In genomic region chr11:99562580-99562979, GRCm38 (mm10) we compare ENCODE assay signal across 26 mouse cellular contexts. TPM values are rescaled to one million over a fixed set of nuclear protein-coding genes. Genes with fewer than 3 reads are reported as not detected.
DNase-seq lines count a peak whose midpoint lies in the region; TF ChIP-seq lines count a peak whose summit lies in the region.
"Had no signal": no experiment of that assay in that cellular context is flagged by ENCODE, and none has a peak within 500 bp of the region (broad histone marks: within the 10 kb centered on the region; RNA-seq: fewer than 3 reads in every experiment).

No protein-coding gene starts in this region.

- TF ChIP-seq RAD21 in CH12.LX (IDR thresholded peaks at IDR 0.05; ENCODE audit: low read depth, low read length) = no peak

- H3K9me3 ChIP-seq in CH12.LX (replicated peaks; ENCODE audit: low read length) = no peaks in the 10 kb centered on the region

- peaks cover 5 to 15% of the 10 kb centered on the region in 2 experiments for H3K4me1 ChIP-seq in CH12.LX (ENCODE audit: control insufficient read depth in 1 of 2, insufficient read depth in 2 of 2)

- no peak overlapping the region for H3K9ac ChIP-seq in CH12.LX (ENCODE audit: insufficient read depth, low read depth)

- peak overlapping the region; percentile 65; the same call in 1 of the 2 replicates for H3K4me2 ChIP-seq in CH12.LX (ENCODE audit: insufficient read depth, low read depth, poor library complexity, severe bottlenecking)

- no peak overlapping the region for H3K27ac ChIP-seq in CH12.LX (ENCODE audit: insufficient read depth, low read depth)

- peak; percentile 39 for DNase-seq in 3T3-L1 (ENCODE audit: low read depth, low spot score)
- DNase-seq in CH12.LX (ENCODE audit: extremely low read depth) = peak; percentile 84
- no peak for DNase-seq in urinary bladder, adult 18-20 months (ENCODE audit: low spot score in 2 of 2)
- DNase-seq in thymus, postnatal 36 days = no peak
- DNase-seq: adrenal gland, adult 2 months; adrenal gland, adult 8-10 months; adrenal gland, postnatal 10 days; adrenal gland, postnatal 14 days; adrenal gland, postnatal 25 days; B cell, adult 2 months; cerebellum, adult 11 months; cerebellum, adult 11-12 months; cerebellum, adult 18-20 months; cerebellum, adult 2 months; cerebellum, adult 8-10 months had no signal

- dilution Hi-C loops in CH12.LX (cut with MboI; ENCODE audit: extremely low pct_ligation_motif_present, extremely low pct_unique_long_range_greater_than_20kb, low sequenced_read_pairs) = no loop called here

- TF ChIP-seq CTCF in CH12.LX (conservative IDR thresholded peaks at IDR 0.05 in 1 of 2, IDR thresholded peaks at IDR 0.05 in 1 of 2; ENCODE audit: low read depth in 2 of 2, low read length in 2 of 2) = no peak

- in situ Hi-C loops in CH12.LX (cut with MboI; ENCODE audit: low pct_ligation_motif_present, low pct_unique_long_range_greater_than_20kb, low sequenced_read_pairs) = no loop called here

- no peak for TF ChIP-seq POLR2A in CH12.LX (IDR thresholded peaks at IDR 0.05; ENCODE audit: low read depth, low read length)

- H3K79me2 ChIP-seq in CH12.LX (replicated peaks; ENCODE audit: control insufficient read depth, extremely low read depth, insufficient read depth, poor library complexity, severe bottlenecking) = no peaks in the 10 kb centered on the region

- peak; percentile 98 for TF ChIP-seq EP300 in CH12.LX (IDR thresholded peaks at IDR 0.05; ENCODE audit: low read length)

- H3K4me3 ChIP-seq in CH12.LX (replicated peaks in 1 of 3; ENCODE audit: low read depth in 2 of 3, low read length in 2 of 3, poor library complexity in 1 of 3) = no peak overlapping the region

- no peaks in the 10 kb centered on the region for H3K36me3 ChIP-seq in CH12.LX (replicated peaks in 1 of 2; ENCODE audit: control insufficient read depth in 1 of 2, insufficient read depth in 1 of 2, low read length in 1 of 2)
- H3K36me3 ChIP-seq: G1E had no signal

- H3K27me3 ChIP-seq in CH12.LX (replicated peaks) = peaks cover 35% of the 10 kb centered on the region
- H3K27me3 ChIP-seq: Patski had no signal

TF ChIP-seq in CH12.LX, 34 proteins besides CTCF, POLR2A, EP300 and RAD21:
- TF ChIP-seq TBP (conservative IDR thresholded peaks at IDR 0.05; ENCODE audit: low read depth, low read length) (no peak), SMC3 (IDR thresholded peaks at IDR 0.05; ENCODE audit: low read depth, low read length) (no peak), NELFE (IDR thresholded peaks at IDR 0.05; ENCODE audit: low read depth, low read length) (no peak), MXI1 (IDR thresholded peaks at IDR 0.05; ENCODE audit: low read depth, low read length) (no peak), MAX (IDR thresholded peaks at IDR 0.05; ENCODE audit: low read length) (no peak), MAZ (IDR thresholded peaks at IDR 0.05; ENCODE audit: low read depth, low read length) (no peak), E2F4 (IDR thresholded peaks at IDR 0.05; ENCODE audit: insufficient replicate concordance, low read depth, low read length) (no peak), MAFK (IDR thresholded peaks at IDR 0.05; ENCODE audit: insufficient replicate concordance, low read length) (peak; percentile 87), IRF4 (IDR thresholded peaks at IDR 0.05; ENCODE audit: low read depth, low read length) (peak; percentile 99), SIN3A (IDR thresholded peaks at IDR 0.05; ENCODE audit: low read length) (no peak), TCF12 (IDR thresholded peaks at IDR 0.05; ENCODE audit: low read depth, low read length) (peak; percentile 79), MEF2A (IDR thresholded peaks at IDR 0.05; ENCODE audit: borderline replicate concordance, low read depth, low read length) (peak; percentile 96), KAT2A (IDR thresholded peaks at IDR 0.05; ENCODE audit: insufficient replicate concordance, low read length) (no peak), POLR2AphosphoS2 (IDR thresholded peaks at IDR 0.05; ENCODE audit: low read depth, low read length) (no peak), JUND (conservative IDR thresholded peaks at IDR 0.05; ENCODE audit: low read depth, low read length) (peak; percentile 96), GABPA (IDR thresholded peaks at IDR 0.05; ENCODE audit: insufficient replicate concordance, low read depth, low read length) (no peak), BHLHE40 (IDR thresholded peaks at IDR 0.05; ENCODE audit: low read depth, low read length) (peak; percentile 86), CHD2 (IDR thresholded peaks at IDR 0.05; ENCODE audit: low read length) (peak; percentile 59; the same call in 1 of the 2 replicates), RCOR1 (conservative IDR thresholded peaks at IDR 0.05; ENCODE audit: low read depth, low read length) (peak; percentile 90; the same call in 1 of the 2 replicates), ETS1 (conservative IDR thresholded peaks at IDR 0.05; ENCODE audit: low read depth, low read length) (peak; percentile 97), PAX5 (IDR thresholded peaks at IDR 0.05; ENCODE audit: low read length) (no peak), USF1 (IDR thresholded peaks at IDR 0.05; ENCODE audit: low read depth, low read length) (no peak), USF2 (conservative IDR thresholded peaks at IDR 0.05; ENCODE audit: low read depth, low read length) (no peak), CHD1 (IDR thresholded peaks at IDR 0.05; ENCODE audit: low read depth, low read length) (no peak), ZKSCAN1 (IDR thresholded peaks at IDR 0.05; ENCODE audit: borderline replicate concordance, low read depth, low read length) (no peak), NRF1 (IDR thresholded peaks at IDR 0.05; ENCODE audit: low read depth, low read length) (no peak), ZNF384 (IDR thresholded peaks at IDR 0.05; ENCODE audit: low read depth, low read length) (no peak; the same call in 1 of the 2 replicates), MYC (IDR thresholded peaks at IDR 0.05; ENCODE audit: low read depth, low read length) (no peak), UBTF (IDR thresholded peaks at IDR 0.05; ENCODE audit: low read depth, low read length) (no peak), ELF1 (IDR thresholded peaks at IDR 0.05; ENCODE audit: low read depth, low read length) (no peak; the same call in 1 of the 2 replicates), ZMIZ1 (IDR thresholded peaks at IDR 0.05; ENCODE audit: low read depth, low read length) (no peak), HCFC1 (IDR thresholded peaks at IDR 0.05; ENCODE audit: low read depth, low read length) (no peak), JUN (IDR thresholded peaks at IDR 0.05; ENCODE audit: insufficient read depth, low read depth, low read length) (peak; percentile 98), ZC3H11A (IDR thresholded peaks at IDR 0.05; ENCODE audit: low read depth, low read length) (no peak)

RNA-seq across cellular contexts. Expression of gene Gm11939, which starts 3.3 kb away (rescaled TPM):
- total RNA-seq in CH12.LX (2012; rRNA removed) (not detected in 2 replicates), CH12.LX (2014; rRNA removed) (not detected in 2 replicates)
- not detected in 2 replicates for polyA plus RNA-seq in CH12.LX (2012; ENCODE audit: insufficient read length, low read depth)
- total RNA-seq: adrenal gland, adult 18-20 months; adrenal gland, adult 2 months; adrenal gland, adult 8-10 months; adrenal gland, postnatal 10 days; adrenal gland, postnatal 14 days; adrenal gland, postnatal 25 days; adrenal gland, postnatal 36 days; adrenal gland, postnatal 4 days; ES-E14; G1E; MEL had no signal
- polyA plus RNA-seq: activated CD4-positive, CD25-positive, alpha-beta regulatory T cell, adult 4 months; adrenal gland, adult 2 months; brain, embryonic 14.5 days; C2C12; CD4-positive, CD25-positive, alpha-beta regulatory T cell, adult 4 months; cerebellum, adult 2 months; G1E; Patski had no signal

RNA-seq across cellular contexts. Expression of gene Krtap3-1, which starts 3.9 kb away (rescaled TPM):
- total RNA-seq in CH12.LX (2012; rRNA removed) = not detected in 2 replicates
- total RNA-seq in CH12.LX (2014; rRNA removed) = not detected in 2 replicates
- not detected in 2 replicates for polyA plus RNA-seq in CH12.LX (2012; ENCODE audit: insufficient read length, low read depth)
- total RNA-seq: adrenal gland, adult 18-20 months; adrenal gland, adult 2 months; adrenal gland, adult 8-10 months; adrenal gland, postnatal 10 days; adrenal gland, postnatal 14 days; adrenal gland, postnatal 25 days; adrenal gland, postnatal 36 days; adrenal gland, postnatal 4 days; ES-E14; G1E; MEL had no signal
- polyA plus RNA-seq: activated CD4-positive, CD25-positive, alpha-beta regulatory T cell, adult 4 months; adrenal gland, adult 2 months; brain, embryonic 14.5 days; C2C12; CD4-positive, CD25-positive, alpha-beta regulatory T cell, adult 4 months; cerebellum, adult 2 months; G1E; Patski had no signal

RNA-seq across cellular contexts. Expression of gene Krtap3-2, which starts 5.9 kb away (rescaled TPM):
- total RNA-seq in CH12.LX (2012; rRNA removed) = not detected in 2 replicates
- total RNA-seq in CH12.LX (2014; rRNA removed) = not detected in 2 replicates
- polyA plus RNA-seq in CH12.LX (2012; ENCODE audit: insufficient read length, low read depth) = not detected in 2 replicates
- total RNA-seq: adrenal gland, adult 18-20 months; adrenal gland, adult 2 months; adrenal gland, adult 8-10 months; adrenal gland, postnatal 10 days; adrenal gland, postnatal 14 days; adrenal gland, postnatal 25 days; adrenal gland, postnatal 36 days; adrenal gland, postnatal 4 days; ES-E14; MEL had no signal
- polyA plus RNA-seq: activated CD4-positive, CD25-positive, alpha-beta regulatory T cell, adult 4 months; adrenal gland, adult 2 months; brain, embryonic 14.5 days; C2C12; CD4-positive, CD25-positive, alpha-beta regulatory T cell, adult 4 months; cerebellum, adult 2 months; G1E; Patski had no signal

RNA-seq across cellular contexts. Expression of gene Krtap3-3, which starts 11.9 kb away (rescaled TPM):
- total RNA-seq in CH12.LX (2012; rRNA removed) (not detected in 2 replicates), CH12.LX (2014; rRNA removed) (not detected in 2 replicates)
- polyA plus RNA-seq in CH12.LX (2012; ENCODE audit: insufficient read length, low read depth) = not detected in 2 replicates
- total RNA-seq: adrenal gland, adult 18-20 months; adrenal gland, adult 2 months; adrenal gland, adult 8-10 months; adrenal gland, postnatal 10 days; adrenal gland, postnatal 14 days; adrenal gland, postnatal 25 days; adrenal gland, postnatal 36 days; adrenal gland, postnatal 4 days; ES-E14; G1E; MEL had no signal
- polyA plus RNA-seq: activated CD4-positive, CD25-positive, alpha-beta regulatory T cell, adult 4 months; adrenal gland, adult 2 months; brain, embryonic 14.5 days; C2C12; CD4-positive, CD25-positive, alpha-beta regulatory T cell, adult 4 months; cerebellum, adult 2 months; G1E; Patski had no signal

RNA-seq across cellular contexts. Expression of gene Krtap1-5, which starts 18.2 kb away (rescaled TPM):
- total RNA-seq in CH12.LX (2012; rRNA removed) (not detected in 2 replicates), CH12.LX (2014; rRNA removed) (not detected in 2 replicates)
- polyA plus RNA-seq in CH12.LX (2012; ENCODE audit: insufficient read length, low read depth) = not detected in 2 replicates
- total RNA-seq: adrenal gland, adult 18-20 months; adrenal gland, adult 2 months; adrenal gland, adult 8-10 months; adrenal gland, postnatal 10 days; adrenal gland, postnatal 14 days; adrenal gland, postnatal 25 days; adrenal gland, postnatal 36 days; adrenal gland, postnatal 4 days; ES-E14; MEL had no signal
- polyA plus RNA-seq: activated CD4-positive, CD25-positive, alpha-beta regulatory T cell, adult 4 months; adrenal gland, adult 2 months; brain, embryonic 14.5 days; CD4-positive, CD25-positive, alpha-beta regulatory T cell, adult 4 months; cerebellum, adult 2 months; G1E; Patski had no signal

Comparison
In these comparisons a context has a peak if more than half of its experiments do, and no peak if none do; other contexts are left out.
1. DNase-seq: peak in 3T3-L1 (single experiment) and CH12.LX (single experiment); none in urinary bladder, adult 18-20 months (0 of 2) and thymus, postnatal 36 days (0 of 2).